Mouse (Mus musculus) embryo, embryonic 10 days (tissue): Measurements from ENCODE around the gene Wdr81.
A peak's percentile ranks its signal among the peaks of the same experiment; 100 is the strongest.

ENCODE experiments used
- DNase-seq: peaks from one replicate; pipeline ENCODE4 v3.0.0-alpha.2; 2015; ENCODE audit warnings: low spot score

The Wdr81 gene

DNA sequence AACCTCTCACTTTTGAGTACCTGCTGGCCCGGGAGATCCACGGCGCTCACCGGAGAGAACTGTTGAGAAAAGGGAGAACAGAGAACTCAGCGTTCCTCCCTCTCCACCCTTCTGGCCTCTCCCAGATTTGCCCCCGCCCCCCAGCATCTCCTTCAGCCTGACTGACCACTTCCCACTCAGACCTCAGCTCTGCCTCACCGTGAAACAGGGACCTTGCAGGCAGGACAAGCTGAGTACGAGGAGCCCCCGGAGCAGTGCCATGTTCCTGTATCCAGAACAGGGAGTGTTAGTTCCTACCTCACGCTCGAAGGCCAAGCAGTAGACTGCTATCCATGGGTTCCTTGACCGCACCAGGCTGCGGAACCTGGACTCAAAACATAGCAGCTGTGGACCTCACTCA is 16.3 kb downstream of the Wdr81 start:
- DNase-seq, result no peak

DNA sequence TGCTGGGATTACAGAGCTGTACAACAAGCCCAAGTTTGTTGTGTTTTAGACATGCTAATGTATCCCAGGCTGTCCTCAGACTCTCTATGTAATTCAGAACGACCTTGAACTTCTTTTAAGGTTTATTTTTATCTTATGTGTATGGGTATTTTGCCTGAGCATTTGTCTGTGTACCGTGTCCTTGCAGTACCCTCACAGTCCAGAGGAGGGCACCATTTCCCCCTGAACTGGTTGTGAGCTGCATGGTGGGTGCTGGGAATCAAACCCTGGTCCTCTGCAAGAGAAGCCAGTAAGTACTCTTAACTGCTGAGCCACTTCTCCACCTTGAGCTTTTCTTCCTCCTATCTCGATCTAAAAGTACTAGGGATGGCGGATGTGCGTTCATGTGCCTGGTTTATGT is 20.4 kb downstream of the Wdr81 start:
- DNase-seq, result no peak

DNA sequence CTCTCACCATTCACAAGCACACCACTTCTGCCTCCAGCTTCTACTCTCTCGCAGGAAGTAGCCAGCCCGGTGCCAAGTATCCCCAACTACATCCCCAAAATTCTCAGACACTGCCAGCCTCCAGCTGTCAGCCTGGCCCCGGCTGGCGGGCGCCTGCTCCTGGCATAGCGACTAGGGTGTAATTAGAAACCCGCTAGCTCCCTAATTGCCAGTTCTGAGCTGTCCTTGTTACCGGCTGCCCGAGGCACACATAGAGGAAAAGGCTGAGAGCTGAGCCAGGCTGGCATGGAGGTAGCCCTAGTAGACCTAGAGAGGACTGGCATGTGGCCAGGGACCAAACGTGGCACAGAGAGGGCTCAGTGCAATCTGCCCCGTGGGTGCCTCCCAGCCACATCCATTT is 23.2 kb downstream of the Wdr81 start:
- no peak for DNase-seq

DNA sequence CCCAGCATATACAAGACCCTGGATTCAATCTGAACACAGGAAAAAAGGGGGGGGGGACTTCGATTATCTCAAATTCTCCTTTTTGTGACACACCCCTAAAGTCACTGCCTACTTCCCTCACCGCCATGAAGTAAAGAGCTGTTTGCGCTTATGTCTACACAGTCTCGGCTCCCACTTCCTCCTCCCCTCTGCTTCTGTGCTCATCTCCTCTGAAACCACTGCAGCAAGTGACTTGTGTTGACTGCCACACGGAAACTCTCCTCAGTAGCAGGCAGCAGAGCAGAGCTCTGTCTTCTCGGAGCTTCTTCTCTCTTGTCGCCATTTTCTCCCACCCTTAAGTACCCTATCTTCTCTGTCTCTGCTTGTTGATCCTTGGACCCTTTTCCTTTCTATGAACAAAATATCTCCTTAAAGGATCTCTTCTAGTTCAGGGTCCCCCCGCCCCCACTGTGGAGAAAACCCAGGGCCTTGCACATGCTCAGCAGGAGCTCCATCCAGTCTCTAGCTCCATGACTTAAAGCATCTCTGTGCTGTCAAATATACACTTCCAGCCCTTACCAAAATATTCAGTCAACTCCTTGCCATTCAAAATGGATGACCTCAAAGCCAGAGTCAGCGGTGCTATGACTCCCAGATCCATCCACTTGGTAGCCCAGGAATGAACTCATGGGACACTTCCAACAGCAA is 25.4 kb downstream of the Wdr81 start:
- DNase-seq, result no peak

DNA sequence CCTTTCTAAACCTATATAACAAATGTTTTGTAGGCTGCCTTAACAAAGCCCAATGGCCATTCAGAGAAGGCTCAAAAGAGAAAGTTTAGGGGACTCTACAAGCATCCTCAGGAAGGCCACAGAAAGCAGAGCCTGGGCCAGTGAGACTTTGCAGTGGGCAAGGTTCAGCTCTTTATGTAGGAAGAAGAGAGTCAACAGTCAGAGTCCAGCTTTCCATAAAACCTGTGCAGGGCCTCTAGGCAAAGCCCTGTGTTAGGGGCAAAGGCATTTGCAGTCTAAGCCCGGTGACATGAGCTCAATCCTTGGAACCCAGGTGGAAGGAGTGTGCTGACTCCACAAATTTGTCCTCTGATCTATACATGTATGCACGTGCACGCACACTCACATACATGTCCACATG is 30.1 kb downstream of the Wdr81 start:
- DNase-seq, result no peak

DNA sequence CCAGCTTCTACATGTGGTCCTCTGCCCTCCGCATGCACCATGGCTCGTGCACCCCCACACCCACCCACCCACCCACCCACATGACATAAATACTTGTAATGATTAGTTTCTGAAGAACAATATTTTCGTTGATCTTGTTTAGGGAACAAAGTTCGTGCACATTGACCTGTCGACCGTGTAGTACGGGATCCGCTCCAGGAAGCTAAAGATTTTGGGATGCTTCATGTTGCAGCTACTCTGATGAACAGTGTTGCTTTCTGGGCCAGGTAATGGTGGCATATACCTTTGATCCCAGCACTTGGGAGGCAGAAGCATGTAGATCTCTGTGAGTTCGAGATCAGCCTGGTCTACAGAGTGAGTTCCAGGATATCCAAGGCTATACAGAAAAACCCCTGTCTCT is 30.5 kb downstream of the Wdr81 start:
- DNase-seq, result no peak

DNA sequence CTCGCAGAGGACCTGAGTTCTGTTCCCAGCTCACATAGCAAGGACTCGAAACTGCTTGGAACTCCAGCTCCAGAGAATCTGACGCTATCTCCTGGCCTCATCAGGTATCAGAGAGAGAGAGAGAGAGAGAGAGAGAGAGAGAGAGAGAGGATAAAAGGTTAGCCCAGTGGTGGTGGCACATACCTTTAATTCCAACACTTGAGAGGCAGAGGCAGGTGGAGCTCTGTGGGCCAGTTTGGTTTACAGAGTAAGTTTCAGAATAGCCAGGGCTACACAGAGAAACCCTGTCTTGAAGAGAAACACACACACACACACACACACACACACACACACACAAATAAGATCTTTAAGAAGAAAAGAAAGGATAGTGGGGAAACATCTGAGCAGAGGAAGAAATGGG is 31.4 kb downstream of the Wdr81 start:
- DNase-seq, result no peak

DNA sequence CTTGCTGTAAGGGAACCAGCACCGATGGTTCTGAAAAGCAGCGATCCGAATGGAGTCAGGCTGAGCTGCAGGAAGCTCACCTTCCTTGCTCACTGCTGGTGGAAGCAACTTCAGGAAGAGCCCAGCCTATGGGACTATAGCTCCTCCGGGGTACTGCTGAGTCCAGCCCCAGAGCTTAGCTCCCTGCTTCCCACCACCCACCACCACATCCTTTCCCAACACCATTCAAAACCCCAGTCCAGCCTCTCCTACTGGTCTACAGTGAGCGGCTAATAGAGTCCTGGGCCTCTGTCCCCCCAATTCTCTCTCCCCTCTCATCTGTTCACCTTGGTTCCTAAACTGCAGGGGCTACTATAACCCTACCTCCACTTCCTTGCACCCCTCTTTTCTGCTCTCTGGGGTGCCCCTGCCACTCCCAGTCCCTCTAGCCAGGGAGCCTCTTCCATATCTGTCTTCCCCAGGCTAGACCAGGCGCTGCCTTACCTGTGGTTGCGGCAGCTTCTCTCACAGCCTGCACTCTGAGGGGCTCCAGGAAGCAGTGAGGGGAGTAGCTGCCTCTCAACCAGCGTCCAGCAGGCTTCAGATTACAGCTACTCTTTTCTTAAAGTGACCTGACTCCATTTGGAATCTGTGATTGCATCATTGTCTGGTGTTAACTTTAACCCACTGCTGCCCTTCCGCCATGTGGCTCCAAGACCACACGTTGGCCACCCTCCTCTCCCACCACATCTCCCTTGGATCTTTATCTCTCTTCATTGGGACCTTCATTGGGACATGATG is 32.3 kb downstream of the Wdr81 start, which contains the start of gene Serpinf1:
Serpinf1 (minus strand) TSS at position 689 of the 780 bp plus-strand sequence.
- peak; percentile 77 for DNase-seq

DNA sequence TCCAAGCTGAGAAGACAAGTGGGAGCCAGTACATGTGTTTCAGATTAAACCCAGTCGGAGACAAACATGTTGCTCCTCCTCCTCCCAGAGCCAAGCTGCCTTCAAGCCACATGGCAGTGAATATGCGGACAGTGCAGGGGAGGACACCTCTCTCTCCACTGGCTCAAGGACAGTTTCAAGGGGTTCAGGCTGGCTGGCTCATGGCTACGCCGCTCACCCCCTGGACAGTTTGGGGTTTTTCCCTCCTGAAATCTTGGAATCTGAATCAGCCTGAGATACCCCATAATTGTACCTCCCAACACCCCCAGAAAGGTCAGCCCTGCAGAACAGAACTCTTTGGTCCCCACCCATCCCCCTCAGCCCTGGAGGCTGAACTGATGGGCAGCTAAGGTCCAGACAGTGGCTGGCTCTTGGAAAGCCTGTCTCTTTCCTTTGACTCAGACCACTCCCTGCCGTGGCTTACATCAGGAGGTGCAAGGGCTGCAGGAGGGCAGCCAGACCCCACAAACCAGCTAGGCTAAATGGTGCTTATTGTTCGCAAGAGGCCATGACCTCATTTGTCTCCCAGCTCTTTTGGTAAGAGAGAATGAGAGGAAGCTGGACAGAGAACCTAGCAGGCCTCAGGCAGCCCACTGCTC is 33.0 kb downstream of the Wdr81 start:
- peak; percentile 70 for DNase-seq

DNA sequence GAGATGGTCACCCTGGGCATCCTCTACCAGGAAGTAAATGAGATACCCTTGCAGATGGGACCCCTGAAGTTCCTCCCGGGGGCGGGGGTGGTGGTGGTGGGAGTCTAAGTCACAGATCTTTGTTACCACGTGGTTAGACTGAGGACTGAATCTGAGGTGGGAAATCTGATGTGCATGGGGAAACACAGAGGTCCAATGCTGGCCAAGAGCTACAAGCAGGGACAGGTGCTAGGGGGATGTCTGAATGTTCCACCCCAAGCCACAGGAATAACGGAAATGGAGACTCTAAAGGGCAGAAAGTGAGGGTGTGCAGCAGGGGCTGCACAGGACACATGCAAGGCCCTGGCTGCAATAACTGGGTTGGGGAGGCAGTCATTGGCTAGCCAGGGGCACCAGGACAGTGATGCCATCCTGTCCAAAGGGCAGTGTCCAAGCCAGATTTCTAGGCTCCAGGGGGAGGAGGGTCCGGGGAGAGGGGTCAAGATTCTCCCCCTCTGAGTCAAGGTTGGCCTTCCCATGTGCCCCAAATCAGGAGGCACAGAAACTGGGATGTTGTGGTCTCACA is 33.6 kb downstream of the Wdr81 start:
- DNase-seq, result no peak

DNA sequence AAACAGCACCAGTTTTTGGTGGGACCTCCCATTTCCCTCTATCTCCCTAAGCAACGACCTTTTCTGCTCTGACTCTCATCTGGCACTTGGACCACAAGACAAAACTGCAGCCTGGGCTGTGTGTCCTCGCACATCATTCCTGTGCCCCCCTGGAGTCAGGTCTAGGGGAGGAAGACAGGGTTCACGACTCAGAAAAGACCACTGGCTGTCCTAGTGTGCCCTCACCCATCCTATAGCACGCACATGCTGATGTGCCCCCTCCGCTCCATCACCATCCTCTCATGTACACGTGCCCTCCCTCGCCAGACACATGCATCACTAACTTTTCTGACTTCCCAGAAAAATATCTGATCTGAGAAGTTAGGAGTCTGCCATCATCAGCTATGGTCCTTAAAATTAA is 34.5 kb downstream of the Wdr81 start:
- no peak for DNase-seq

DNA sequence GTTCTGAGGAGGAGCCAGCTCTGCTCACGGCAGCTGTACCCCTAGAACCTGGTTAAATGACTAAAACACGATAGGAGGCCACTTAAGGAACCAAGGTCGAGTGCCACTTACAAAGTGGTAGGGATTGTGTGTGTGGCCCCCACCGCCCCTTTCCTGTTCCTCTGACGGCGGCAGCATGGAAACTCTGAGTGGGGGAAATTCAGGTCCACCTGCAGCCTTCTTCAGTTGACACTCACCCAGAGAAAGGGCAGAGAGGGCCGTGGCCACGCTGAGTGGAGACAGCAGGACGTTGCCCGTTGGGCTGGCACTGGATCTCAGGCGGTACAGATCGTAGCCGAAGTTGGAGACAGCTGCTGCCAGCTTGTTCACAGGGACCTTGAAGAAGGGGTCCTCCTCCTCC is 38.5 kb downstream of the Wdr81 start:
- DNase-seq, result no peak

DNA sequence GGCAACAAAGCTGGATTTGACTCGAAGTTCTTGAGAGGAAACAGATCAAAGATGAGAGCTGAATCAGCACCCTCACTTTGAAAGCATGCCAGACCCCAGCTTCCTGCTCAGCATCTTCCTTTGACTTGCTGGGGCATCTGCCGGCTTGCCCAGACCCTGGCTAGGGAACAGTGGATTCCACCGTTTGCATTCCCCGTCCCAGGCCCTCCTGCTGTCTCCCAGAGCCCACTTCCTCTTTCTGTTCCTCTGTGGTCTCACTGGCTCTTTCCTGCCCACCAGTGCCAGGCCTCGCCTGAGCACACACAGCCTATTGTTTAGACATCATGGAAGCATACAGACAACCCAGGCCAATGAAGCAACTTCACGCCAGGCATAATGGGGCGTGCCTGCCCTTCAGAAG is 39.4 kb downstream of the Wdr81 start:
- no peak for DNase-seq

DNA sequence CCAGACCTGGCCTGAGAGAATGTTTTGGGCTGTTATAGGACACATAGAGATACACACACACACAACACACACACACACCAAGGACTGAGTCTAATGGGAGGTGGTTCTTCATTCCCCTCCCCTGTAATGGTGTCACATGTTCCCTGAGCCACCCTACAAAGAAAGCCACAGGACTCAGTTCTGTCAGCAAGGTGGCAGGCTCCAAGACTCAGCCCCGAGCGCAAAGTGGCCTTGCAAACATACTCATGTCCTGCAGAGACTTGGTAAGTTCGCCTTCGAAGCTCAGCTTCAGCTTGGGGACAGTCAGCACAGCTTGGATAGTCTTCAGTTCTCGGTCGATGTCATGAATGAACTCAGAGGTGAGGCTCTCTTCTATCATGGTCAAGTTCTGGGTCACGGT is 43.9 kb downstream of the Wdr81 start:
- DNase-seq, result no peak

DNA sequence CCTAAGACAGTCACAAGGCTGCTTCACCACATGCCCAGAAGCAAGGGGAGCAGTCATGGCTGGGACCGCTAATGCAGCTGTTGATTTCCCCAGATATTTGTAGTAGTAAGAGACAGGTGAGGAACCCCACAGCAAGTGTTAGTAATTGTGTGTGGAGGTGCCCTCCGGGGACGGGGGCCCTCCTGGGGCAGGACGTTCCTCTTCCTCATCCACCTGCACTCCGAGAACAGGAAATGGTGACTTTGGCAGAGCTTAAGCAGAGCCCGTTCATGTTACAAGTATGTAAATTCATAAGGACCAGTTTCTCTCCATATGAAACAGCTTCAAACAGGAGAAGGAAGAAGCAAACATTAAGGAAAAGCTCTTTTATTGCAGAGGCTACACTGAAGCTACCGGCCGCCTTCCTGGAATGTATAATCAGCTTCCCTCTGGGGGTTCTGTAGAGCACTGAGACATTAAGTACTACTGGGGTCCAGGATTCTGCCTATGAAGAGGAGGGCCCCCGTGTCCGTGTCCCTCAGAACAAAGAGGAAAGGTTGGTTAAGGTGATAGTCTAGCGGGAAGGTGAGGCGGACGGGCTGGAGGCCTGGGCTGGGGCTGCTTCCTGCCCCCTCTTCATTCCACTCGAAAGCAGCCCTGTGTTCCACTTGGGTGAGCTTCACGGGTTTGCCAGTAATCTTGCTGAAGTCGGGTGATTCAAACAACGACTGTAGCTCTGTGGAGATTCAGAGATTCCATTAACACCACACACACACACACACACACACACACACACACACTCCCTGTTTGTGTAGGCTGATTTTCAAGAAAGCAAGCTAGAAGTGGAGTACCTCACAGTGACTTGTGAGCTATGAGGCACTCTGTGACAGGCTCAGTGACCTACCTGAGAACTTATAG is 44.6 kb downstream of the Wdr81 start:
- no peak for DNase-seq

DNA sequence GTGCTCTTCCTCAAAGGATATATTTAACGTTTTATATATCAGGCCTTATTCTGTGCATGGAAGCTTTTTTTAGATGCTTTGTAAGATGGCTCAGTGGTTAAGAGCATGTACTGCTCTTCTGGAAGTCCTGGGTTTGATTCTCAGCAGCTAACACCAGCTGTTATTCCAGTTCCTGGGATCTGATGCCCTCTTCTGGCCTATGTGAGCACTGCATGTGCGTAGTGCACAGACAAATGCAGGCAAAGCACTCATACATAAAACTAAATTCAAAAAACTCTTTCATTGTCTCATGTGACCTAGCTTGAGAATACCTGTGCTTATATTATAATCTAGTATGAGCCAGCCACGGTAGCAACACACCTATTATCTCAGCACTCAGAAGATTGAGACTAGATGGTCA is 47.7 kb downstream of the Wdr81 start:
- peak; percentile 64 for DNase-seq

DNA sequence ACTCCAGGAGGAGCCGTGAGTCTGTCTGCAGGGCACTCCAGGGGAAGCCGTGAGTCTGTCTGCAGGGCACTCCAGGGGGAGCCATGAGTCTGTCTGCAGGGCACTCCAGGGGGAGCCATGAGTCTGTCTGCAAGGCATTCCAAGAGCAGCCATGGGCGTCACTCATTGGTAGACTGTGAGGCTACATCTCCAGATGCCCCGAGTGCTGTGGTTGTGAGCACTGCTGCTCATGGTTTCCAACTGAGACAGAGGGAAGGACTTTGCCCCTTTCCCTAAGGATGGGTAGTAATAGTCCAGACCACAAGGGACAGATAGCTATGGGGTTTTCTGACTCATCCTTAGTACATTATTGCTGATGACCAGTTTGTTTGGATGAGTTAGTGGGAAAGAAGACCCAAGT is 48.4 kb downstream of the Wdr81 start:
- no peak for DNase-seq

DNA sequence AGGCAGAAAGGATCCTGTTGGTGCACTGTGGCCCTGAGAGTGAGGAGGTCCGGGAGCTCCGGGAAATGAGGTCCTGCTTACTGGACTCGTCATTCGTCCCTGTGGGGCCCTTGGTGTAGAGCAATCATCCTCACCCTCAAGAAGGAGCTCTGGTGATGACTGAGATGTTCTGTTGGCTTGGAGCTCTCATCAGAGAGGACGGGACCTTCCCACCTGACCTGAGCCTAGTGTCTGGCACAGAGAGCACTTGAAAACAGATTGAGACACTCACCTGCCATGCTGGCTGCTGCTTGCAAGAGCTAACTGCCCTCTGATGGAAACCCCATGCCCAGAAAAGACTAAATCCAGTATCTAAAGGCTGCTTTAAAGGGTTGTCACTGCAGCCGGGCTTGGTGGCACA is 49.7 kb downstream of the Wdr81 start:
- DNase-seq, result no peak

DNA sequence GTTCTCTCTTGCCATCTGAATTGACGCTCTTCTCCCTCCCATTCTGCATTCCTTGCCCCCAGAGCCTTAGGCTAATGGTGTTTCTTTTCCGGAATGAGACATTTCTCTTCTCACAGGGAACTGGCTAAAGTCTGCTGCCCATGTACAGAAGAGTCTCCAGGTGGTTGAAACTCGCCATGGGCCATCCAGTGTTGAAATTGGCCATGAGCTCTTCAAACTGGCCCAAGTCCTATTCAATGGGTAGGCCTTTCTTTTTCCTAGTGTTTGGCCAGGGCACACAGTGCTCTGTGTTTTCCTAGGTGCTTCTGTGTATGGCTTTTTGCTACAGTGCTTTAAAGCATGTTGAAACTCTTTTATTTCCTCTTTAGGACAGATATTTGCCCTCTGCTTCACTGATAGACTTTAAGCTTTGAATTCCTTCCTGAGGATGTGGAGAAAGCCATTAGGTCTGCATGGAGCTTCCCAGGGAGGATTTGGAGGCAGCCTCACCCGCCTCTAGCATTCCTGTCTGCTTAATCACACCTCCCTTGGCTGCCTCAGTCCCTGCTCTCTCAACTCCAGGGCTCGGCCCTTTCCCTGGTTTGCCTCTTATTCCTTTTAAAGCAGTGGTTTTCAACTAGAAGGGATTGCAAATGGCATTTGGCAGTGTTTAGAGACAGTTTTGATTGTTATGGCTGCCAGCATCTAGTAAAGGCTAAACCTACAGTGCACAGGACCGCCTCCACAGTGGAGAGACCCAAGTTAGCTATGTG is 51.0 kb downstream of the Wdr81 start:
- no peak for DNase-seq

DNA sequence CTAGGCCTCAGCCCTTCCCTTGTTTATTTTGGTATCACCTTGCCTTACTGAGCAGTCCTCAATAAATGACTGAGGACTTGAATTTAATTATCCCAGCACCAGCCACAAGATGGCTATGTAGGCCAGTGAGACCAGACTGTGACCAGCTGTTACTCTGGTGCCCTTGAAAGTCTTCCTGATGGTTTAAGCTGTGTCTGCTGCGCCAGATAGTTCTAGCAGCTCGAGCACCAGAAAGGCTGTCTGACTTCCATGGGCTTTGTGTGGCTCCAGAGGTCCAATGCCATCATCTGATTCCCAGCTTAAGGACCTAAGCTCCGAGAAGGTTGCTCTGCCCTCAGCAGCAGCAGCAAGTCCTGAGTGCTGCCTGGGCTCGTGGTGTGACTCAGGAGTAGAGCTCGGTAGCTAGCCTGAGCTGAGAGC is 52.2 kb downstream of the Wdr81 start:
- peak; percentile 80 for DNase-seq

DNA sequence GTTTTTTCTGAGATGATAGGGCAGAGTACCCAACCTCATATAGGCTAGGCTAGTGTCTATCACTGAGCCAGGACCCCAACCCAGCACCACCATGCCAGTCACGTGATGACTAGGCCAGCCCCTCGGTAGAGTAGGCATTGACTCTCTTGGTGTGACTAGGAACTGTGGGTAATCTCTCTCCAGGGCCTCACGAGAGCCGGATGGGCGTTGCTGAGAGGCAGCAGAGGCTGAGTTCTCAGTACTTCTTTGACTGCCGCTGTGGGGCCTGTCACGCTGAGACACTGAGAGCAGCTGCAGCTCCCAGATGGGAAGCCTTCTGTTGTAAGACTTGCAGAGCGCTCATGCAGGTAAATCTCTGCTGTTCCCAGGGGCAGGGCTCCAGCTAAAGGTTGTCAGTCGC is 54.4 kb downstream of the Wdr81 start:
- DNase-seq, result no peak
